Mouse (Mus musculus) ovary, postnatal 10 days (tissue): ENCODE data around the gene Enc1.
"Not testable (repeated sequence)": the region's sequence is repeated elsewhere in the genome, so short reads cannot be mapped to it uniquely, and the experiment has no call there.

Source experiments
- DNase-seq: peaks from one replicate; pipeline ENCODE4 v3.0.0; 2022; ENCODE audit warnings: low spot score

Gene Enc1

DNA sequence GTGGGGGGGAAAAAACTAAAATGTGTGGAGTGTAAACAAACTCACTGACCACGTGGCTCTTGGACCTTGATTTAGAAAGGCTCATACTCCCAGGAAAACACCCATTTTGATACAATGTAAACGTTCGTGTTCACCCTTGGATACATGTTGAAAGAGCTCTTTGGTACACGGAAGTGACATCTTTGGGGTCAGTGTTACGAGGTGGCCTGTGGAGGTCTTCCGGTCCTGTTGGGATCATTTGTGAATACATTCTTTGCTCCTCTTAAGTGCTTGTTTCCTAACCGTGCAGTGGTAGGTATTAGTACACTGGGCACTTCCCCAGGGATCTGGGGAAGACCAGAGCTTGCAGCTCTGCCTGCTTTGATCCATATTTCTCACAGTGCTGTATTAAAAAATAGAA lies 10.8 kb downstream of the Enc1 start:
- no peak for DNase-seq

DNA sequence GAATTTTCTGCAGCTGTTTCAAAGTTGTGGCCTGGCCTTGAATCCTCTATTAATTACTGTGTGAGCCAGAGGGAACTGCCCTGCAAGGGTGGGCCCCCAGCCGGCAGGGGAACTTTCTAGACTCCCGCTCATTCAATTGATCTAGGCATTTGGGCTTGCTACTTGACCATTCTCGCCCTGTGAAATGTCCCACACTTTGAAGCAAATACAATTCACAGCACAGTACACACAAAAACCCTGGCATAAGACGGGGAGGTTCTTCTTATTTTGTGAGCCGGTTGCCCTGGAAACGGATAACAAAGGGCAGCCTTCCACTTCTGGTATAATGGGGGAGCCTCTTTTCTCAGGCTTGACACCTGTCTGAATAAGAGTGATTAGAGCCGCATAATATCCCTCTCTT lies 11.6 kb downstream of the Enc1 start:
- DNase-seq = no peak

DNA sequence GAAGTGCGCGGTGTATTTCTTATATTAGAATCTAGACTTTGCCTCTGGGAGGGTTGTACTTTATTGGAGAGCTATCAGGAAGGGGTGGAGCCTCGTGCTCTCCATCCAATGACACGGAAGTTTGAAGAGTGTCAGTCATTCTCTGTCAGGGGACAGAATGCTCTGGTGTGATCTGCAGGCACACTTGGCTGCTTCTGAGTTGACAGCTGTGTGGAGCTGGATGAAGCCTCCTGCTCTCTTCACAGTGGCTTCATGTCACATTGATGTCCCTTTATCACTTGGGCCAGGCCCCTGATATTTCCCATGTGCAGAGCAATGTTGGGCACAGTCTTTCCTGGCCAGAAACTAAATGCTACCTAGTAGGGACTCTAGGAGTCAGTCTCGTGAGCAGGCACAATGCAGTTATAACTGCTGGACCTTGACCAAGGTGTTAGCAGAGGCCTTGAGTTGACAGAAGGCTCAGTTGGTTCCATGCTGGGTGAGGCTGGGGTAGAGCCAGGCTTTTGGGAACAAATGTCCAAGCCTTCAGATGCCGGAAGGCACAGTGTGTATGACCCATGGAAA lies 12.6 kb downstream of the Enc1 start:
- no peak for DNase-seq

DNA sequence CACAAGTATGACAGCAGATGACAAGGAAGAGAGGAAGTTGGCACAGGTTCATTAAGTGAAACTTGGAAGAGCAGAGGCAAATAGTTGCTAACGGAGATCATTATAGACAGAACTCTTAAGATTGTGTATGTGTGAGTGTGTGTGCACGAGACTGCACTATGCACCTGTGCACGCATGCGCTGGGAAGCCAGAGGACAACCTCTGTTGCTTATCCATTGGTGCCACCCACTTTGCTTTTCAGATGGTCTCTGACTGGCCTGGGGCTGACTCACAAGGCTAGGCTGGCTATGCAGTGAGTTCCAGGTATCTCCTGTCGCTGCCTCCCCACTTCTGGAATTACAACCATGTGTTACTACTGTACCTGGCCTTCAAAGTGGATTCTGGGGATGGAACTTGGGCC lies 13.1 kb downstream of the Enc1 start:
- DNase-seq = no peak

DNA sequence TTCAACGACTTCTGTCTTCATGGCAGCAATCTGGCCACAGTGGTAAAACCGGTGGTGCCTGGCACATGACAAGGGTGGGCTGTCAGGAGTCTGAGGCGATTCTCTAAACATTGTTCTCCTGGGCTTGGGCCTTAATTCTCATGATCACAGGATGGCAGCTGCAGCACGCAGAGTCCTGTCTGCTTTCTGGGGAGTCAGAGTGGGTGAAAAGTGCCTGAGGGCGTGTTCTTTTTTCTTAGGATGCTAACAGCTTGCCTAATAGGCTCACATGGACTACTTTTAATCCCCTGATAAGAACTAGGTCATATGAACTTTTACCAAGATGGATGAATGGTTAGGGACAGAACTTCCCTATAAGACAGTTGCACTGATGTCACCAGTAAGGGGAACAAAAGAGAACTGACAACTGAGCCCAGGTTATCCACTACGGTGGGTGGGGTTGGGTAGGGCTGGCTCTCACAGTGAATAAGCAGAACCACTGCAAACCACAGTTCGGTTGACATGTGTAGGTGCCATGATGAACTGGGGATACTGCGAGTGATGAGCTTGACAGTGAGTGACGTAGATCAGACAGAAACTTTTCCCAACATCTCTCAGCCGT lies 13.8 kb downstream of the Enc1 start:
- DNase-seq = no peak

DNA sequence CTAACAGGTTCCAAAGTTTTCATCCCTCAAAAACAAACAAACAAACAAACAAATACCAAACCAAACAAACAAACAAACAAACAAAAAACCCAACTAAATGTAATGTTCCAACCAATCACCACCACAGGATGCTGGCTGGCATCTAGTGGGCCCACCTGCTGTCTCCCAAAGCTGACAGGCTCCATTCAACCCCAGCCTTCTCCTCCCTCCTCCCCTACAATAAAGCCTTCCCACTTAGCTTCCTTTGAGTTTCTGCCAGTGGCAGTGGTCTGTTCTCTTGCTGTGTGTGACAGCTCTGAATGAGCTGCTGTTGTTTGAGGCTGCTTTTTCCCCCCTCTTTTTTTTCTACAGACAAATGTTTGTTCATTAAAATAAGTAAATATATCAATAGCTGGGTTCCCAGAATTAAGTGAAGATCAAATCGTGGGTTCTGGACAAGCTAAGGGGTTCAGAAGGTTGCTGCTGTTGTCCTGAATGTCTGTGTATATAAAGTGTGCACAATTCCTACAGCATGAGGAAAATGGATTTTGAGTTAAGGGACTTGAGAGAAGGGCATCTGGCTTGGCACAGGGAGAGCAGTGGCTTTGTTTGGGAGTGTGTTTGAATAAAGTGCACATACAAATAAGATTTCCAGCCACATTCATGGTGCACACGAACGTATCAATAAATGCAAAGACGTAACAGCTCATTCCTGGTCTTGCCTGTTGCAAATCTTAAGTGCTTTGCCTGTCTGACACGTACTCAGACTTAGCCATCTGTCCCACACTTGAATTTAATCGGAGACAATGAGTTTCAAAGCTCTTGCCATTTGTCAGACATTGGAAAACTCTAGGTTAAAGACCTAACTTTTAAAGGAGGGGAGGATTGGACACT lies 15.3 kb downstream of the Enc1 start:
- DNase-seq = no peak

DNA sequence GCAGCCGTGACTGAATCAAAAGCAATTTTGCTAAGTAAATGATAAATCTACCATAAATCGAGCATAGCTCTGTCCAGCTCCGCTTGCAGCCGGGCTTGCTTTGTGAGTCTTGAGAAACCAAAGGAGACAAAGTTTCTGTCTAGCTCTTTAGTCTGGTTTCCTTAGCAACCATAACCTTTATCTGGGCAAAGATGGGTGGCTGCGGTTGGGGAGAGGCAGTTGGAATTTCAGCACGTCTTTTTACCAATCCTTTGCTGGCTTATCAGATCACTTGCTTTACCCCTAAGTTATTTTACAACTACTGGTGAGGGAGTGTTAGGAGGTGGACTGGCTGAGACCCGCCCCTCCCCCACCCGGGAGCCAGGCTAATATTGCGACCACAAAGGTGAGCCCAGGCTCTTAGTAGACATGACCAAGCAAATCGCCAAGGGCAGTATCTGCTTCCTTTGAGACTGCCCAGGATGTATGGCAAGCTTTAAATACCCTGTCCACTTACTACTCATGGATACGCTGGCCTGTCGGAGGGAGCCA lies 16.0 kb downstream of the Enc1 start:
- no peak for DNase-seq

DNA sequence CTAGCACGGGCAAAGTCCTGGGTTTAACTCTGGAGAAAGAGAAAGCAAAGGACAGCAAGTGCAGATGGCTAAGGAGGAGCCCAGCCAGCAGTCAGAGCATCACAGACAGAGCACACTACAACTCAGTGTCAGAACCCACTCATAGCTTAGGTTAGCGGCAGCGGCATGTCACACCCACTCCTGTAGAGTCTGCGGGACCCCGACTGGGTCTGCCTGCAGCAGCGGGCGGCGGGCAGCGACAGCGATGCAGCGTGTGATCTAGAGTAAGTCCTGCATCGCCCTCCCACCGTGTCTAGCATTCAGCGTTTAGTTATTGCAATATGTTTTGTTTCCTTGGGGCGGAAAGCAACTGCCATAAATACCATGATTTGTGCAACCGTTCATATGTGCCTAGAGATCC lies 18.4 kb downstream of the Enc1 start:
- no peak for DNase-seq

DNA sequence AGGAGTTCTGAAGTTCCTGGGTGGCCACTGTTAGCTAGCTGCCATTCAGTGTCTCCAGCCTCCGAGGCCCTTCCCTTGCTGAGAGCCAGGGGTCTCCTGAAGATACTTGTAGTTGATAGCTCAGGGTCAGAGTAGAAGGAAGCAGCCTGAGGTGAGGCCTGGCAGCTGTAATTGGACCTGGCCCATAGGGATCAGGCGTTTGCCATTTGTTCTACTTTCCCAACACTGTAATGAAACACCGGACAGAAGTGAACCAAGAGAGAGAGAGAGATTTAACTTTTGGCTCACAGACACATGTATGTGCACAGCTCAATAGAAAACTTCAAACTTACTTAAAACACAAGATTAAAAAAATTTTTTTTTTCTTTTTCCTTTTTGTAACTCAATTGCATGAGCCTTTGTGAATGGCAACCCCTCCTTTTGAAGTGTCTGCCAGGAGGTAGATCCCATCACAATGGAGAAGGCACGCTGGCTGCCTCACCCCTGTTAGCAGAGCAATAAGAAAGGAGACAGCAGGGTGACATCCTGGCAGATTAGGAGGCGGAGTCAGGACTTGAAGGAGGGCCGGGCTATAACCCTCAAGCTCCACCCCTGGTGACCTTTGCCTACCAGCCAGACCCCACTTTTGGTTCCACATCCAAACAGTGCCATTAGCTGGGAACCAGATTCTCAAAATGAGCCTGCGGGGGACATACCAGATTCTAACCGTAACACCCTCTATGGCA lies 19.7 kb downstream of the Enc1 start:
- no peak for DNase-seq

DNA sequence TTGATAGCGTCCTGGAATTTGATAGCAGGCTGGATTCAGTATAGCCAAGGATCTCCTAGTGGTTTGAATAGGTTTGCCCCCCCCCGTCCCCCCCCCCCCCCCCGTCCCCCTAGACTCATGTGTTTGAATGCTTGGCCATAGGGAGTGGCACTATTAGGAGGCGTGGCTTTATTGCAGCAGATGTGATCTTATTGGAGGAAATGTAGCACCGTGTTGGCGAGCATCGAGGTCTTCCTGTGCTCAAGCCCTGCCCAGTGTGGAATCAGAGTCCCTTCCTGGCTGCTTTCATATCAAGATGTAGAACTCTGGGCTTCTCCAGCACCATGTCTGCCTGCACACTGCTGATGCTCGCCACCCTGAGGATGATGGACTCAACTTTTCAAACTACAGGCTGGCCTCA lies 20.6 kb downstream of the Enc1 start:
- DNase-seq = no peak

DNA sequence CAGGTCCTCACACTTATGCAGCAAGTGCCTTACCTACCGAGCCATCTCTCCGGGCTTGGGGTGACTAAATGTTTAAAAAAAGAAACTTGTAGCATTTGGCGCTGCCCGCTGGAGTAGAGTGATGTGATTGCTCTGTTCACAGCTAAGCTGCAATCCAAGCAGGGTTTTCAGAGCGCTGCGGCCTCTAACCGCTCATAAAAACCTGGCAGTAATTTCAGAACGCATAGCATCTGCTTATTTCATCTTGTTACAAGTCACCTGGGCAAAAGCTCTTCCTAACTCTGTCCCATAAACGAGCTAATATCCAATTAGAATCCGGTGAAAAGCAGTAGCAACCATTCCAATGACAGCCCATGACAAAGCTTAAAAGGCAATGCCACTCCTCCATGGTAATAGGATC lies 21.8 kb downstream of the Enc1 start:
- DNase-seq = no peak

DNA sequence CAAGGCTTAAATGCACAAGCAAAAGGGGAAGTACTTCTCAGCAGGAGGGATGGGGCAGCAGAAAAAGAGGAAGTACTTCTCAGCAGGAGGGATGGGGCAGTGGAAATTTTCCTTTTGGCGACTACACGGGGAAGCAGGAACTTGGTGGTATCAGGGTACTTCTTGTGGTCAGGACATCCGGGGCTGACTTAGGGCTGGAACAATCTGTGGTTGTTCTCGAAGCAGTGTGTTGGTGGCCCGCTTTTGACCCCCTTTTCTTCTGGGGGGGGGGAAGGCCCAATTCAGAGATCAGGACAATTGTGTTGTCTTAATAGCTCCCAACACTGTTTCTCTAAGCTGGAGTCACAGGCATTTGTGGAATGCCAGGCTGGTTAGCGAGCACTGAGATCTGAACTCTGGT lies 24.6 kb downstream of the Enc1 start:
- DNase-seq = not testable (repeated sequence)

DNA sequence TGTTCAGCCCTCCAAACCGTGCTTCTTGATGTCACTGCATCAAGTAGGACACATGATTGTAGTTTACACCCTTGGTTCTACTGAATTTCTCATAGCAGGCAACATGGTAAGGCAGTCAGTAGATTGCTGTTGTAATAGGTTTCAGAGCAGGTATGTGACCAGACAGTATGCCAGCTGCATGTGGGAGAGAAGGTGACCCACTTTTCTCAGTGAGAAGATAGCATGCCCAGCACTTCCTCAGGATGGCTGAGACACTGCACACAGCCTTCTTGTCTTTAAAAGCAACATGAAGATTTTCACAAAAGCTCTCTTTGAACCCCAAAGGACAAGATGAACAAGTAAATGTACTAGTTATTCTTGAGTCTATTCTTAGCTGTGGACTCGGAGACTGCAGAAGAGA lies 29.8 kb downstream of the Enc1 start:
- DNase-seq = no peak

DNA sequence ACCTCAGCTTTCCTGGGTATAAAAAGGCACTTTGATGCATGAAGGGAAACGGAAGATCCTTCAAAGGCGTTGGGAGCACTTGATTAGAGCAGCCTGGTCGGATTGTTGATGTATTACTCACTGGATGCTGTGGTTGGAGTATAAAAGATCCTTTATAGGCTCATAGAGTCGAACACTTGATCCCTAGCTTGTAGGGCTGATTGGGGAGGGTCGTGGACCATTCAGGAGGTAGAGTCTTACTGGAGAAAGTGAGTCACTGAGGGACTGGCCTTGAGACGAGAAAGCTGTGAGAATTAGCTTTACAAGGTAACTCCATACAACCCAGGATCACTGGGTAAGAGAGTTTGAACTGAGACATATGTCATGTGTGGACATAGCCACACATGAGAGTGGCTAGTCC lies 30.7 kb downstream of the Enc1 start:
- no peak for DNase-seq

DNA sequence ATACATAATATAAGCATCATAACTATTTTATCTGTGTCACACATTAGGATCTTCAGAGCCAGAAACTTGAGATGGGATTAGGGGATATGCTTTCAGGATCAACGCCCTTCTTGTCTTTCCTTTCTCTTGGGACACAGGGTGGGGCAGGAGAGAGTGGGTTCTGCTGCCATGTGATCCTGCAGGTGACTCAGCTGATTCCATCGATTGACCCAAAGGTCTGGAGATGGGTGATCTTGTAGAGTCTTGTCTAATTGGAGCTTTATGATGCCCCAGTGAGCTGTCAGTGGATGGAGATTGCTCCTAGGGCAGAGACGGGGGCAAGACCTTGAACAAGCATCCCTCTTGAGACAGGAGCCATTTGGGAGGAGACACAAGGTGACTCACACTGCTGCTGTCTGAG lies 33.9 kb downstream of the Enc1 start:
- no peak for DNase-seq

DNA sequence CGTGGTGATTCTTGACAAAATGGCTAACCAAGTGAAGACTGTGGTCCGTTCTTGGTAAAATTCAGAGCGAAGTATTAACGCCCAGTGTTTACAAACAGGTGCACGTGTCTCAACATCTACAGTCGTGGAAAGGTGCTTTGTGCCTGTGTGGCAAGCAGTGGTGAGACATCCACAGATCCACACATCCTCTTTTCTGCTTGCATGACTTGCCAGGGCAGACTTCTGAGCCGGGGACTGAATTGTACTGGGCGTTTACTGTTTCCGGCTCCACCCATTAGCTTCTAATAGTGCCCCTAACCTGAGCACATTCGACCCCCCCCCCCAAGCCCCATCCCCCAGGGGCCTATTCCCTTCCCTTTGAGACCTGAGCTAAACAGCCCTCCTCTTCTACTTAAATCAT lies 34.6 kb downstream of the Enc1 start:
- DNase-seq = no peak

DNA sequence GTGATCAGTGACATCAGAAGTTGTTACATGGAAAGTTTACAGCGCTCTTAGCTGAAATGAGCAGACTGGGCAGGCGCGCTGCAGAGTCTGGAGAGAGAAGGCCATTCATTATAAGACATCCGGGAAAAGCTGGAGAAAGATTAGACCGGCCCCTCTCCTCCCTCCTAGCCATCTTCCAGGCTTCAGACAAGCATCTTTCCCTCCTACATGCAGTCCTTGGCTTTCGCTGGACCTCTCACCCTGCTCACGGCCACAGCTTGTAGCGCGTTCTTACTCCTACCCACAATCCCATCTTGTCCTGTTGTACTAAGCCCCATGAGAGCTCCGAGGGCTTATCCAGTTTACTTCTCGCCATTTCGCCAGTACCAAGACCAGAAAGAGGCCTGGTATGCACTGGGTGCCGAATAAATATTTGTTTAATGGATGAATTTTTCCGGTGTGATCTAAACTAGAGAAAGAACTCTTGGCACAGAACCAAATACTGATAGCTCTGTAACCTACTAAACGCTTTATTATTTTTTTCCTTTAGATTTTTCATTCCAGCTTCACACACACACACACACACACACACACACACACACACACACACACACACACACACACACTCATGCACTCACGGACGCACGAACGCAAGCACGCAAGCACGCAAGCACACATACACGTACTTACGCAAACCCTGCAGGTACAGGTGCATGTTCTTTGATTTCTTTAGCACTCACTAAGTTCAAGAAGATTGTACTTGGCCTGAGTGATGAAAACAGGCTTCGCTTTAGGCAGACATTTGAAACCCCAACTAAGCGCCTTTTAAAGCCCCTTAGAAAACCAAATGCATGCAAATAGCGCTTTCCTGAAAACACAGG lies 41.4 kb downstream of the Enc1 start:
- no peak for DNase-seq

DNA sequence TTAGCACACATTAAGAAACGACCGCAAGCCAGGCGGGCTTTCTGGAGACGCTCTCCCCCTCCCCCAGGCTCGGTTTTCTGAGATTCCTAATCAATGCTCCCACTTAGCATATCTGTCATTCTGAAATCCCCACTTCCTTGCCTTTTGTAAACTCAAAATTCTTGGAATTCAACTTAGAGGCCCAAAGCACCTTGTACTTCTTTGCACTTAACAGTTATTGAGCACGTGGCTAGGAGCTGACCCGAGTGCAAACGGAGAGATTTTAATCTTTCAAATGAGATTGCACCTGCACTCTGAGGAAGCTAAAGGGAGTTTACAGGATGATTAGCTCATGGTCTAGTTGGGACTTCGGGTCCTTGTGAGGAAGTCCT lies 42.0 kb downstream of the Enc1 start:
- no peak for DNase-seq

DNA sequence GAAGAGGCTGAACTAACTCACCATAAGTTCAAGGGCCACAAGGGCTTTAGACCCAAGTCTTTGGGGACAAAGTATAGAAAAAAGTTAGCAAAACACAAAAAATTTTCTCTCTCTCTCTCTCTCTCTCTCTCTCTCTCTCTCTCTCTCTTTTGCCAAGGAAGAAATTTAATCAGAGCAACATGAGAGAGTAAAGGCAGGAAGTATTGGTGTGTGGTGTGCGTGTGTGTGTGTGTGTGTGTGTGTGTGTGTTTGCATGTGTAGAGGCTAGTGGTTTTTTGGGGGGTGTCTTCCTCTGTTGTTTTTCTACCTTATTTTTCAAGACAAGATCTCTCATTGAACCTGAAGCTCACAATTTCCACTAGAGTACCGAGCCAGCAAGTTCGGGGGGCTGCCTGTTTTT lies 46.1 kb downstream of the Enc1 start:
- DNase-seq = no peak

DNA sequence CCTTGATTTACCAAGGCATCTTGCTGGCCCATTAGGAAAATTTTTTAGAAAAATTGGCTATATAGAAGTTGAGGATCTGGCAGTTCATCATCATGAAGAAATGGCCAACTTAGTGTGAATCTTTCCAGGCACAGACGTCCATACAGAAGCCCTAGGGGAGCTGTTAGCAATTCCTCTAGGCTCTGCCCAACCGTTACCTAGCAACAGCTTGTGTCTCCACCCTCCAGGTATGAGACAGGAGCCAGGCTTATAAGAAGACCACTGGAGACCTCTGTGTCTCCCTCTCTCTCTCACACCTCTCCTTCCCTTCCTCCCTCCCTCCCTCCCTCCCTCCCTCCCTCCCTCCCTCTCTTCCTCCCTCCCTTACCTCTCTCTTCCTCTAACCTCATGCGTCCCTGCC lies 49.8 kb downstream of the Enc1 start:
- no peak for DNase-seq

DNA sequence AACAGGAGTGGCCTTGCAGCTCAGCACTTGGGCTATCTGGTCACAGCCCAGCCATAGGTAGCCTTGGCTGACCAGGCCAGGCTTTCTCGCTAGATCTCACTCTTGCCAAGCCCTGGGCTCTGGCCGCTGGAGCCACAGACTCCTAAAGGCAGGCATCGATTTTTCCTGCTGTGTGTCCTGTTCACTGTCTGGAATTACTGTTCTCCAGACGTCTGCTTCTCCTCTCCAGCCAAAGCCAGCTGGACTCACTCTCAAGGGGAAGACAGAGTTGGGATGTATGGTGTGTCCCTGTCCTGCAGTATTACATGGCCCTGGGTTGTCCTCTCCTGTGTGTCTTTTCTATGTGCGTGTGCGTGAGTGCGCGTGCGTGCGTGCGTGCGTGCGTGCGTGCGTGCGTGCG lies 50.4 kb downstream of the Enc1 start:
- DNase-seq = no peak

DNA sequence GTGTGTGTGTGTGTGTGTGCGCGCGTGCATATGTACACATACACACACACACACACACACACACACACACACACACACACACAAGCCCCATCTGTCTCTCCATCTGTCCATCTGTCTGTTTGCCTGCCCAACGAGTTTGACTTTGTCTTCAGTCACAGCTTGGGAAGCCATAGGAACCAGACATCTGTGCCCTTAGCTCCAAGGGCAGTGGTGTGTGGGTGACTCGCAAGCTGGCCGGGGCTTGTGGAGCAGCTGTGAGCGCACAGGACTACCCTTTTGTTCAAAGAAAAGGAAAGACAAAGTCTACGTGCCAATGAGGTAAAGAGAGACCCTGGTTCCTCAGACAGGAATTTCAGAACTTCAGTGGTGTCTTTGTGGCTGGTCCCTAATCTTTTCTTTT lies 51.1 kb downstream of the Enc1 start:
- no peak for DNase-seq
